Mouse (Mus musculus) heart, embryonic 12.5 days (tissue): ENCODE data around the gene Hoxc5. TPM values are rescaled to one million over a fixed set of nuclear protein-coding genes. Genes with fewer than 3 reads are reported as not detected.
A peak's percentile ranks its signal among the peaks of the same experiment; 100 is the strongest.

ENCODE experiments used
- ATAC-seq: fragments of 200-750 bp; cut with Nextera tagmentation; 2 replicates; pipeline ENCODE4 v1.8.0; 2017; ENCODE audit warnings: moderate TSS enrichment, moderate library complexity; ENCODE audit not compliant: insufficient number of reproducible peaks, low FRiP score
- H3K27ac ChIP-seq: fragments of 300-500 bp; sonication (generic); 2 replicates; pipeline ENCODE4 v1.5.1; 2016; ENCODE audit warnings: mild to moderate bottlenecking, moderate library complexity; ENCODE audit not compliant: poor library complexity, severe bottlenecking
- H3K27me3 ChIP-seq: fragments of 300-500 bp; sonication (generic); replicated peaks from 2 replicates; pipeline ENCODE4 v1.6.1; 2016; ENCODE audit warnings: mild to moderate bottlenecking, moderate library complexity
- H3K36me3 ChIP-seq: fragments of 300-500 bp; sonication (generic); 2 replicates; pipeline ENCODE4 v1.6.1; 2016; ENCODE audit warnings: mild to moderate bottlenecking, moderate library complexity
- H3K4me1 ChIP-seq: fragments of 300-500 bp; sonication (generic); replicated peaks from 2 replicates; pipeline ENCODE4 v1.6.1; 2016; ENCODE audit warnings: mild to moderate bottlenecking
- H3K4me2 ChIP-seq: fragments of 300-500 bp; sonication (generic); 2 replicates; pipeline ENCODE4 v1.6.1; 2016; ENCODE audit warnings: mild to moderate bottlenecking, moderate library complexity
- H3K4me3 ChIP-seq: fragments of 300-500 bp; sonication (generic); 2 replicates; pipeline ENCODE4 v1.5.1; 2016; ENCODE audit warnings: mild to moderate bottlenecking
- H3K9ac ChIP-seq: fragments of 300-500 bp; sonication (generic); 2 replicates; pipeline ENCODE4 v1.6.1; 2016; ENCODE audit warnings: mild to moderate bottlenecking, moderate library complexity
- H3K9me3 ChIP-seq: fragments of 300-500 bp; sonication (generic); replicated peaks from 2 replicates; pipeline ENCODE4 v1.6.1; 2016; ENCODE audit warnings: mild to moderate bottlenecking, moderate library complexity
- WGBS: fragments of 180-500 bp; shearing (Covaris S2); methylation state at CpG from one replicate; pipeline ENCODE4 v1.1.7; 2016; 5-methylcytosine and 5-hydroxymethylcytosine counted together
- microRNA counts: library from miRNA; unstranded; fragments of <30 nt; microRNA quantifications from one replicate; lab custom pipeline; 2017
- microRNA-seq: library from miRNA; unstranded; fragments of <30 nt; microRNA quantifications from one replicate; pipeline ENCODE4, GENCODE M21; 2017
- polyA plus RNA-seq: library from polyadenylated mRNA; unstranded; fragments of >200 nt; fragmentation: Nextera tagmentation; extraction: Ambion mirVana; gene quantifications from 2 replicates; pipeline ENCODE4 v1.2.1, GENCODE M21; 2016

The Hoxc5 gene
- polyA plus RNA-seq, 1 experiment from 2014 or later = 0.38 TPM

DNA sequence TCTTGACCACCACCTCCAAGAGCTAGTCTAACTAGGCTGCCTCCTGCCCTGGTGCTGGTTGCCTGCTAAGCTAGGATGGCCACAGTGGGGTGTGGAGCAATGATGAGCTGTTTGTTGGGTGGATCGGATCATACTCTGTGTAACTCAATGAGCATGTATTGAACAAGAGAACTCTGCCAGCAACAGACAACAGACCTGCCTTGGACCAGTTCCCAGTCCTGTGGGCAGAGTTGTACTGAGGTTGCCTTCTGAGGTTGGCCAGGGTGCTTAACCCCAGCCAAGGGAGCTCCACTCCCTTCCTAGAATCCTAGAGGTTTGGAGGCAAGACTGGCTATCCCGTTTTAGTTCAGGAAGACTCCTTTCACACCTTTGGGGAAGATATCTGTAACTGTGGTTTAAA lies 89.2 kb downstream of the Hoxc5 start:
- peaks cover 88% of the 10 kb centered on the region for H3K27me3 ChIP-seq
- H3K9me3 ChIP-seq = no peaks in the 10 kb centered on the region
- WGBS = 42% methylated on average over 2 of the region's 2 CpGs
- no peak overlapping the region for H3K4me3 ChIP-seq
- H3K4me2 ChIP-seq = no peak overlapping the region
- ATAC-seq = no peak
- H3K27ac ChIP-seq = no peak overlapping the region
- H3K4me1 ChIP-seq = peaks cover 7% of the 10 kb centered on the region; the same call in 1 of the 2 replicates
- no peak overlapping the region for H3K9ac ChIP-seq
- no peaks in the 10 kb centered on the region for H3K36me3 ChIP-seq

DNA sequence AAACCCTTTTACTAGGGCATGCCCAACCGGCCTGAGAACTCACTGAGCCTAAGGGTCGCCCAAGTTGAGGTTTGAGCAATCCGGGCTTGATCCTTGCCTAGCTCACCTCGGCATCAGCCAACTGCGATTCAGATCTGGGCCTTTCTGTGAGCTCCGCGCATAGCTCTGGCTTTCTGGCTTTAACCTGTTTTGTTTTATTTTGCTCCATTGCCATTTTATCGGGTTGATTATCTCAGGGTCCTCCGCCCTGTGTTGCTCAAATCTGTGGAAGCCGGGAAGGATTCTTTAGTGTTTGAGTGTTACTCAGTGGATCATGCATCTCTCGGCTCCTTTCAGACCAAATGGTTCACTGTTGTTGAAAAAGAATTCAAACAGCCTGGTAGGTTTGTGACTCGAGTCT lies 91.5 kb downstream of the Hoxc5 start:
- H3K9ac ChIP-seq = no peak overlapping the region
- H3K9me3 ChIP-seq = no peaks in the 10 kb centered on the region
- peaks cover 92% of the 10 kb centered on the region for H3K27me3 ChIP-seq
- no peak overlapping the region for H3K4me2 ChIP-seq
- H3K27ac ChIP-seq = no peak overlapping the region
- H3K36me3 ChIP-seq = no peaks in the 10 kb centered on the region
- H3K4me1 ChIP-seq = peaks cover 8% of the 10 kb centered on the region; the same call in 1 of the 2 replicates
- WGBS = 4% methylated on average over 12 of the region's 12 CpGs
- no peak for ATAC-seq
- H3K4me3 ChIP-seq = no peak overlapping the region

DNA sequence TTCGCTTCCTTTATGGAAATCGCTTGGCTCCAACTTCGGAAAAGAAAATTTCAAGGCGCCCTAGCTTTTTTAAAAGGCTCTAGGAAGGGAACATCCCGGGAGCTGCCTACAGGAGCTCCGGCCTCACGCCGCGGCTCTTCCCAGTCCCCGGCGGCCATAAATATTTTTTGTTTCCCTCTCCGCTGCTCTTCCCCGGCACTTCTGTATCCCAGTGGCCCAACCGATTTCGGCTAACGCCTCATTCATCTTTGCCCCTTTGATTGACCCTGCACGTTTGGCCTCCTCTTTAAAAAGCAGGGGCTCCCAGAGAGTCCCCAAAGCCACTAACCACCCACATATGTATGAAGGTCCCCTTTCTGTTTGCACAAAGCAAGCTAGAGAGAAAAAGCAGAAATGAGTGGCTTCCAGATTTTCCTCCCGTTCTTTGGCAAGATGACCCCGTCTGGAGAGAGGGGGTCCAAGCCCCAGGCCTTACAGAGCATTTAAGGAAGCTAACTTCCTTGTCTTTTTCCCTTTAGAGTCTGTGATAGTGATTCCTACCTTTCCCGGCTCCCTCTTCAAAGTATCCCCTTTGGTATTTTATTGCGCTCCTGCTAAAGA lies 92.2 kb downstream of the Hoxc5 start:
- H3K4me3 ChIP-seq = no peak overlapping the region
- no peaks in the 10 kb centered on the region for H3K9me3 ChIP-seq
- no peaks in the 10 kb centered on the region for H3K36me3 ChIP-seq
- peaks cover 8% of the 10 kb centered on the region; the same call in 1 of the 2 replicates for H3K4me1 ChIP-seq
- peaks cover 92% of the 10 kb centered on the region for H3K27me3 ChIP-seq
- WGBS = 2% methylated on average over 21 of the region's 21 CpGs
- no peak overlapping the region for H3K4me2 ChIP-seq
- ATAC-seq = no peak
- H3K9ac ChIP-seq = no peak overlapping the region
- no peak overlapping the region for H3K27ac ChIP-seq

GRCm38 (mm10) chr15:103060021-103060340 lies 92.7 kb downstream of the Hoxc5 start:
- Histone ChIP-seq H3K4me3 (no peak overlapping the region), H3K9me3 (no peaks in the 10 kb centered on the region), H3K36me3 (no peaks in the 10 kb centered on the region), H3K4me2 (no peak overlapping the region), H3K27me3 (peaks cover 92% of the 10 kb centered on the region), H3K4me1 (peaks cover 8% of the 10 kb centered on the region; the same call in 1 of the 2 replicates), H3K9ac (no peak overlapping the region), H3K27ac (no peak overlapping the region)
- WGBS = 10% methylated on average over 11 of the region's 11 CpGs
- ATAC-seq = no peak

GRCm38 (mm10) chr15:103060341-103061130 lies 93.3 kb downstream of the Hoxc5 start:
- peaks cover 92% of the 10 kb centered on the region for H3K27me3 ChIP-seq
- peak overlapping the region; percentile 5; the same call in 1 of the 2 replicates for H3K4me3 ChIP-seq
- no peak overlapping the region for H3K9ac ChIP-seq
- no peak overlapping the region for H3K27ac ChIP-seq
- no peaks in the 10 kb centered on the region for H3K36me3 ChIP-seq
- WGBS = 2% methylated on average over 36 of the region's 36 CpGs
- no peak for ATAC-seq
- H3K4me2 ChIP-seq = peak overlapping the region; percentile 23; the same call in 1 of the 2 replicates
- H3K9me3 ChIP-seq = no peaks in the 10 kb centered on the region
- peaks cover 8% of the 10 kb centered on the region; the same call in 1 of the 2 replicates for H3K4me1 ChIP-seq

- Histone ChIP-seq H3K4me3 (0 out of 2 replicates have a peak overlapping the region, but pooled peaks have one; percentile 5), H3K4me2 (peak overlapping the region; percentile 23), H3K36me3 (no peaks in the 10 kb centered on the region), H3K9ac (no peak overlapping the region), H3K27ac (no peak overlapping the region), H3K27me3 (peaks cover 93% of the 10 kb centered on the region), H3K4me1 (peaks cover 8% of the 10 kb centered on the region; the same call in 1 of the 2 replicates), H3K9me3 (no peaks in the 10 kb centered on the region)
- no peak for ATAC-seq
- 2% methylated on average over 30 of the region's 30 CpGs for WGBS
These were observed 94.0 kb downstream of the Hoxc5 start for GRCm38 (mm10) chr15:103061131-103061825.

DNA sequence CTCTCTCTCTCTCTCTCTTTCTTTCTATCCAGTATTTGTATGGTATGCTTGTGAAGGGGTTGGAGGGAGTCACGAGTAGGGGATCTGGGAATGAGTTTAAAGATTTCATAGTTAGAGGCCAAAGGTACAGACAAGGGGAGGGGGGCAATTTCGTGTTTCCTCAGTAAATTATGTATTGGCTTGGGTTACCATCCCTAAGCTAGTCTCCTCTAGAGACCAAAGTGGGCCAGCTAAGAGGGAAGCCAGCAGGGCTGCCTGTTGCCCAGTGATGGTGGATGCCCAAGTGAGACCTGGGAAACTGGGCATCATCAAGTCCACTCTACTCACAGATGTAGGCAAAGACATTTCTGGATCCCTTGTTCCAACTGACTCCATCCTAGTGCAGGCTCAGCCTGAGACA lies 94.7 kb downstream of the Hoxc5 start:
- no peak overlapping the region for H3K27ac ChIP-seq
- H3K27me3 ChIP-seq = peaks cover 92% of the 10 kb centered on the region
- no peak overlapping the region for H3K9ac ChIP-seq
- H3K4me2 ChIP-seq = no peak overlapping the region
- 6% methylated on average over 2 of the region's 2 CpGs for WGBS
- no peak for ATAC-seq
- no peaks in the 10 kb centered on the region for H3K9me3 ChIP-seq
- peaks cover 8% of the 10 kb centered on the region; the same call in 1 of the 2 replicates for H3K4me1 ChIP-seq
- H3K4me3 ChIP-seq = no peak overlapping the region
- no peaks in the 10 kb centered on the region for H3K36me3 ChIP-seq

DNA sequence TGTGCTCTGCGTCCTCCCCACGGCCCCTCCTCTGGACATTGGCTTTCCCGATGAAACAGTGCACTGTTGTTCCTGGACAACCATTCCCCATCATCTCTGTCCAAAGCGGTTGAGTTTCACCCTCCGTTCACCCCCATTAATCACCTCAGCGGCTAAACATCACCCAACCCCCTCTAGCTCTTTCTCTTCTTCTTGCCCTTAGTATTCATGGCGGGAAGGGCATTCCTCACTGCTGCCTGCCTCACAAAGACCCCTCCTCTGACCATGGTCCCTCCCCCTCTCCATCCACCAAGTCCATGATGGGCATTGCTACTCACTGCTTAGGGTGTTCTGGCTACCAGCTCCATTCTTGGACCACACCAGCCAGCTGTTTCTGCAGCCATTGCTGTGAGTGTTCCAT lies 98.4 kb downstream of the Hoxc5 start:
- no peak overlapping the region for H3K4me2 ChIP-seq
- H3K9me3 ChIP-seq = no peaks in the 10 kb centered on the region
- H3K4me1 ChIP-seq = peaks cover 7% of the 10 kb centered on the region; the same call in 1 of the 2 replicates
- H3K36me3 ChIP-seq = no peaks in the 10 kb centered on the region
- WGBS = 43% methylated on average over 7 of the region's 7 CpGs
- no peak overlapping the region for H3K27ac ChIP-seq
- no peak overlapping the region for H3K9ac ChIP-seq
- no peak for ATAC-seq
- no peak overlapping the region for H3K4me3 ChIP-seq
- peaks cover 99% of the 10 kb centered on the region for H3K27me3 ChIP-seq

MicroRNAs encoded within 50 kb of the gene (microRNA counts, 519-probe panel; counts per million panel counts)
- not detected for microRNA mmu-miR-615-3p (lab: Ali Mortazavi, UCI)
- not detected for microRNA mmu-miR-615-5p (lab: Ali Mortazavi, UCI)

Small RNAs within 50 kb of the gene (microRNA-seq; reads per million reads assigned to microRNA genes)
- gene Mir196a-2 = 9.4 reads per million, percentile 23 among the genes with 10 or more reads in this experiment
- 56.3 reads per million, percentile 43 among the genes with 10 or more reads in this experiment for gene Mir615

Other genes with a start within 250 kb of the Hoxc5 start
- gene Calcoco1, start 245.3 kb upstream of the Hoxc5 start, polyA plus RNA-seq = 55.1 and 55.3 TPM in 2 replicates
- gene Hoxc13, start 46.3 kb upstream of the Hoxc5 start, polyA plus RNA-seq = 0.18 TPM in 1 of 2 replicates, not detected in the other
- gene Hoxc12, start 30.7 kb upstream of the Hoxc5 start, polyA plus RNA-seq = not detected in 2 replicates
- not detected in 2 replicates for gene Hoxc11, start 13.0 kb upstream of the Hoxc5 start, polyA plus RNA-seq
- gene Hoxc10, start 647 bp upstream of the Hoxc5 start, polyA plus RNA-seq = not detected in 2 replicates
- not detected in 2 replicates for gene Hoxc9, start 9.0 kb downstream of the Hoxc5 start, polyA plus RNA-seq
- gene Hoxc8, start 23.2 kb downstream of the Hoxc5 start, polyA plus RNA-seq = 0.11 TPM in 1 of 2 replicates, not detected in the other
- 0.18 and 0.82 TPM in 2 replicates for gene Hoxc6, start 30.8 kb downstream of the Hoxc5 start, polyA plus RNA-seq
- gene Hoxc4, start 51.5 kb downstream of the Hoxc5 start, polyA plus RNA-seq = 0.57 and 0.76 TPM in 2 replicates
- gene Smug1, start 199.6 kb downstream of the Hoxc5 start, polyA plus RNA-seq = 17.1 and 17.4 TPM in 2 replicates